Mouse (Mus musculus) adrenal gland, adult (tissue): ENCODE measurements around the gene Ppp6c.
"Not testable (repeated sequence)": the region's sequence is repeated elsewhere in the genome, so short reads cannot be mapped to it uniquely, and the experiment has no call there.

Source experiments
- DNase-seq, 2 experiments: peaks; one replicate each; pipeline ENCODE4 v3.0.0; 2022 to 2023; ENCODE audit warnings: low spot score in 1 of 2; ENCODE audit not compliant: inconsistent age in 2 of 2

The Ppp6c gene

GRCm38 (mm10) chr2:39226019-39226640, at the start of gene Ppp6c:
Gene Ppp6c, minus strand, starts transcription at chr2:39226451.
- DNase-seq, result peak; percentile 94 to 98

- peak; percentile 7 to 61 for DNase-seq
Measured at GRCm38 (mm10) chr2:39268357-39268756, 42.1 kb upstream of the Ppp6c start.

- not testable (repeated sequence) for DNase-seq
Measured at GRCm38 (mm10) chr2:39252275-39252674, 26.0 kb upstream of the Ppp6c start.

GRCm38 (mm10) chr2:39246862-39247261, 20.6 kb upstream of the Ppp6c start:
- not testable (repeated sequence) for DNase-seq

GRCm38 (mm10) chr2:39226731-39227130, 480 bp upstream of the Ppp6c start:
- no peak for DNase-seq

- DNase-seq, result not testable (repeated sequence)
Measured at GRCm38 (mm10) chr2:39225331-39226018, 776 bp downstream of the Ppp6c start.

GRCm38 (mm10) chr2:39224621-39225020, 1.6 kb downstream of the Ppp6c start:
- DNase-seq, result peak in 1 of 2 experiments; percentile 56

- peak in 1 of 2 experiments; percentile 25 for DNase-seq
Measured at GRCm38 (mm10) chr2:39220010-39220409, 6.2 kb downstream of the Ppp6c start.

GRCm38 (mm10) chr2:39219034-39219433, 7.2 kb downstream of the Ppp6c start:
- DNase-seq, result peak in 1 of 2 experiments; percentile 11

- DNase-seq, result no peak
Measured at GRCm38 (mm10) chr2:39217150-39217549, 9.1 kb downstream of the Ppp6c start.

GRCm38 (mm10) chr2:39210738-39211137, 15.5 kb downstream of the Ppp6c start:
- no peak for DNase-seq

- DNase-seq, result no peak
Measured at GRCm38 (mm10) chr2:39203359-39203758, 22.9 kb downstream of the Ppp6c start.

GRCm38 (mm10) chr2:39194809-39195208, 31.4 kb downstream of the Ppp6c start:
- DNase-seq, result no peak

- peak; percentile 99 for DNase-seq
Measured at GRCm38 (mm10) chr2:39190561-39191056, 35.6 kb downstream of the Ppp6c start, which contains the start of gene Scai. Gene Scai, minus strand, starts transcription at chr2:39190734.

GRCm38 (mm10) chr2:39189961-39190560, 36.2 kb downstream of the Ppp6c start:
- no peak for DNase-seq

GRCm38 (mm10) chr2:39185942-39186341, 40.3 kb downstream of the Ppp6c start:
- no peak for DNase-seq

GRCm38 (mm10) chr2:39183587-39183986, 42.7 kb downstream of the Ppp6c start:
- no peak for DNase-seq

- no peak for DNase-seq
Measured at GRCm38 (mm10) chr2:39160996-39161395, 65.3 kb downstream of the Ppp6c start.

- no peak for DNase-seq
Measured at GRCm38 (mm10) chr2:39157916-39158315, 68.3 kb downstream of the Ppp6c start.

GRCm38 (mm10) chr2:39156821-39157220, 69.4 kb downstream of the Ppp6c start:
- no peak for DNase-seq

GRCm38 (mm10) chr2:39150943-39151342, 75.3 kb downstream of the Ppp6c start:
- DNase-seq, result no peak

GRCm38 (mm10) chr2:39148075-39148474, 78.2 kb downstream of the Ppp6c start:
- no peak for DNase-seq
